Mouse (Mus musculus) C2C12 (cell line): ENCODE data around the gene Scfd2.

Source experiments
- CEBPB ChIP-seq: IDR thresholded peaks from one replicate; pipeline ENCODE4 v1.6.1; 2011; ENCODE audit warnings: low read depth, mild to moderate bottlenecking, control low read depth, moderate library complexity
- CTCF ChIP-seq: IDR thresholded peaks from one replicate; pipeline ENCODE4 v1.5.1; 2011; ENCODE audit not compliant: control insufficient read depth, insufficient read depth, insufficient read length
- FOSL1 ChIP-seq: IDR thresholded peaks from one replicate; pipeline ENCODE4 v1.8.0; 2011; ENCODE audit warnings: mild to moderate bottlenecking, low read length; ENCODE audit not compliant: poor library complexity, insufficient read depth, severe bottlenecking
- MAX ChIP-seq: IDR thresholded peaks from one replicate; pipeline ENCODE4 v1.6.1; 2011; ENCODE audit warnings: mild to moderate bottlenecking, control low read depth
- MYOD1 ChIP-seq: IDR thresholded peaks from one replicate; pipeline ENCODE4 v1.6.1; 2011; ENCODE audit warnings: low read depth; ENCODE audit not compliant: control insufficient read depth, insufficient read length
- MYOG ChIP-seq: IDR thresholded peaks from one replicate; pipeline ENCODE4 v1.6.1; 2011; ENCODE audit not compliant: control insufficient read depth, insufficient read length; ENCODE audit errors: extremely low read depth

GRCm38 (mm10) chr5:74250308-74250707 is 281.3 kb downstream of the Scfd2 start:
- TF ChIP-seq MAX: no peak
- no peak for TF ChIP-seq CTCF
- TF ChIP-seq CEBPB: no peak
- TF ChIP-seq MYOD1: no peak
- no peak for TF ChIP-seq MYOG
- no peak for TF ChIP-seq FOSL1
